Mouse (Mus musculus): ENCODE data around the gene Cdhr2.

- TF ChIP-seq SMC3 (IDR thresholded peaks at IDR 0.05; ENCODE audit: low read depth, low read length) (no peak), MAX (IDR thresholded peaks at IDR 0.05; ENCODE audit: low read length) (no peak), BHLHE40 (IDR thresholded peaks at IDR 0.05; ENCODE audit: borderline replicate concordance, low read depth, low read length) (no peak), ZMIZ1 (IDR thresholded peaks at IDR 0.05; ENCODE audit: low read depth, low read length) (no peak), EP300 (IDR thresholded peaks at IDR 0.05; ENCODE audit: low read depth in 1 of 2, low read length in 2 of 2) (no peak), POLR2A (IDR thresholded peaks at IDR 0.05; ENCODE audit: control insufficient read depth in 1 of 2, insufficient read depth in 1 of 2, low read depth in 1 of 2, low read length in 2 of 2, poor library complexity in 1 of 2) (no peak), ETS1 (IDR thresholded peaks at IDR 0.05; ENCODE audit: low read depth, low read length) (no peak), CTCF (IDR thresholded peaks at IDR 0.05 in 2 of 3, conservative IDR thresholded peaks at IDR 0.05 in 1 of 3; ENCODE audit: control insufficient read depth in 1 of 3, insufficient read depth in 1 of 3, low read depth in 2 of 3, low read length in 3 of 3, poor library complexity in 1 of 3, severe bottlenecking in 1 of 3) (no peak), GABPA (IDR thresholded peaks at IDR 0.05; ENCODE audit: low read depth, low read length) (no peak), CHD2 (IDR thresholded peaks at IDR 0.05; ENCODE audit: low read length) (no peak), TCF12 (IDR thresholded peaks at IDR 0.05; ENCODE audit: low read depth, low read length) (no peak), ZC3H11A (IDR thresholded peaks at IDR 0.05; ENCODE audit: low read depth, low read length) (no peak), NELFE (IDR thresholded peaks at IDR 0.05; ENCODE audit: low read depth, low read length) (no peak)
These were observed 37.3 kb upstream of the Cdhr2 start for GRCm38 (mm10) chr13:54663999-54664398.

Measured in MEL (cell line).